Mouse (Mus musculus) embryonic facial prominence, embryonic 10.5 days (tissue): ENCODE measurements at regions not wholly inside any gene's neighbourhood (a gene's known extent, or its start where the extent isn't known, plus 50 kb on each side); places are given as distances from the start of the nearest gene placed in this dataset.

Source experiments
- DNase-seq: peaks from one replicate; pipeline ENCODE4 v3.0.0-alpha.2; 2017; ENCODE audit warnings: low spot score
- H3K27ac ChIP-seq: fragments of 300-500 bp; sonication (generic); replicated peaks from 2 replicates; pipeline ENCODE4 v1.5.1; 2016; ENCODE audit warnings: mild to moderate bottlenecking
- H3K27me3 ChIP-seq: fragments of 300-500 bp; sonication (generic); replicated peaks from 2 replicates; pipeline ENCODE4 v1.6.1; 2016; ENCODE audit warnings: low read depth, mild to moderate bottlenecking; ENCODE audit not compliant: poor library complexity, severe bottlenecking
- H3K36me3 ChIP-seq: fragments of 300-500 bp; sonication (generic); replicated peaks from 2 replicates; pipeline ENCODE4 v1.6.1; 2016; ENCODE audit warnings: mild to moderate bottlenecking, moderate library complexity
- H3K4me1 ChIP-seq: fragments of 300-500 bp; sonication (generic); 2 replicates; pipeline ENCODE4 v1.6.1; 2016
- H3K4me3 ChIP-seq: fragments of 300-500 bp; sonication (generic); 2 replicates; pipeline ENCODE4 v1.5.1; 2016; ENCODE audit warnings: mild to moderate bottlenecking, moderate library complexity
- H3K9me3 ChIP-seq: fragments of 300-500 bp; sonication (generic); 2 replicates; pipeline ENCODE4 v1.6.1; 2016; ENCODE audit warnings: mild to moderate bottlenecking
- WGBS: fragments of 180-500 bp; shearing (Covaris S2); methylation state at CpG from one replicate; pipeline ENCODE4 v1.1.7; 2016; 5-methylcytosine and 5-hydroxymethylcytosine counted together

DNA sequence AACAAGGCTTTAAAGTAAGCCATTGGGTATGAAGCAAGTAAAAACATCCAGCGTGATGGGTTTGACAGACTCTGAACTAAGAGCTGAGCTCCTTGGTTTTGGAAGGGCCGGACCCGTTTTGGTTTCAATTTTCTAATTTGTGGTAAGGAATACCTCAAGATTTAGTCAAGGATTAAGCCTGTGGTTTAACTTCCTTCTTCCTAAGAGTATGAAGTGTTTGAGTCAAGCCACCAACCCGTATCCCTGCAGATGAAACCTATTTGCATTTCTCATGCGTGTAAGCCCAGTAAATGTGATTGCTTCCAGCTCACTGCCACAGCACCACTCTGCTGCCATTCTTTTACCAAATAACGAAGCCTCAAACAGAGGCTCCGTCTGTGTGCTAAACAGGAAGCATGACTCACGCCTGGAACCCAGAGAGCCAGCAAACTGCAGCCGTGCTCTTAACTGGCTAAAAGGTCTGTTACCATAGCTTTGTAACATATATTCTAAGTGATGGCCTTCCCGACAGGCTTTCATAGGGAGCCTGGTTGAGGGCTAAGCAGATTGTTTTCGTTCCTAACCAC, 149.7 kb downstream of the Etv1 start:
- H3K9me3 ChIP-seq: no peaks in the 10 kb centered on the region
- no peaks in the 10 kb centered on the region for H3K36me3 ChIP-seq
- peak; percentile 53 for DNase-seq
- no peaks in the 10 kb centered on the region for H3K27me3 ChIP-seq
- WGBS: 37% methylated on average over 11 of the region's 11 CpGs
- no peak overlapping the region for H3K4me3 ChIP-seq
- H3K4me1 ChIP-seq: peaks cover 11% of the 10 kb centered on the region; the same call in 1 of the 2 replicates
- peak overlapping the region; percentile 67 for H3K27ac ChIP-seq

DNA sequence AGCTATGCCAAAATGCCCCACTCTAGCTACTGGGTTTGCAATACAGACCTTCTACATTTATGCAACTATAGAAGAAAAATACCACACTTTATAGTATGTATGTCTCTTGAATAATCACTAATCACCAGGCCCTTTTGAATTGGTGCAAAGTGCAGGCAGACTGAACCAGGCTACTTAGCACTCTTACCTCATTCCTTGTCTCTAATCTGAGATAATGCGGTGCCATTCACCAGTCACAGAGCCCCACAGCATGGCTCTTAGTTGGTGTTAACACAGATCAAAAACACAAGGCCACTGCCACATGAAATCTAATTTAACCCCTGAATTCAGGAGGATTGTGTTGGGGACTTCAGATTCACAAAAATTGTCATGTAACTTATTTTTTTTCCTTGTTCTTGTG, 150.5 kb downstream of the Etv1 start:
- H3K36me3 ChIP-seq: no peaks in the 10 kb centered on the region
- H3K4me1 ChIP-seq: peaks cover 11% of the 10 kb centered on the region; the same call in 1 of the 2 replicates
- H3K9me3 ChIP-seq: no peaks in the 10 kb centered on the region
- no peaks in the 10 kb centered on the region for H3K27me3 ChIP-seq
- DNase-seq: no peak
- H3K4me3 ChIP-seq: no peak overlapping the region
- WGBS: 69% methylated on average over 1 of the region's 1 CpGs
- H3K27ac ChIP-seq: no peak overlapping the region

DNA sequence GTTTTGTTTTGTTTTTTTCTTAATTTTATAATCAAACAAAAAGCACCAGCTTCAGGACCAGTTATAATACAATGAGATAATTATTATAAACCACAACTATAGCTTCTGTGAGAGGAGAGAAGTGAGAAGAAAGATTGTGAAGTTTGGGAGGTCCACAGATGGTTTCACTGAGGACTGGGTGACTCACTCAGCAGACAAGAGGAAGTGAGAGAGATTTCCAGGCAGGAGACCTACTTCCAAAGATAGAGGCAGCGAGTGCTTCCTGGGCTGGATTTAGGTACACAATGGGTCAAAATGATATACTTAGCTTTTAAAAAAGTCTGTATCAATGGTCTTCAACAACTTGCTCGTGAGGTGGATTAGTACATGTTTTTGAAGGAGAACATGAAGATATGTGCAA, 152.6 kb downstream of the Etv1 start:
- Histone ChIP-seq H3K4me1 (peaks cover 11% of the 10 kb centered on the region; the same call in 1 of the 2 replicates), H3K9me3 (no peaks in the 10 kb centered on the region), H3K4me3 (no peak overlapping the region), H3K27ac (no peak overlapping the region), H3K27me3 (no peaks in the 10 kb centered on the region), H3K36me3 (no peaks in the 10 kb centered on the region)
- WGBS: 79% methylated on average over 2 of the region's 2 CpGs
- no peak for DNase-seq

DNA sequence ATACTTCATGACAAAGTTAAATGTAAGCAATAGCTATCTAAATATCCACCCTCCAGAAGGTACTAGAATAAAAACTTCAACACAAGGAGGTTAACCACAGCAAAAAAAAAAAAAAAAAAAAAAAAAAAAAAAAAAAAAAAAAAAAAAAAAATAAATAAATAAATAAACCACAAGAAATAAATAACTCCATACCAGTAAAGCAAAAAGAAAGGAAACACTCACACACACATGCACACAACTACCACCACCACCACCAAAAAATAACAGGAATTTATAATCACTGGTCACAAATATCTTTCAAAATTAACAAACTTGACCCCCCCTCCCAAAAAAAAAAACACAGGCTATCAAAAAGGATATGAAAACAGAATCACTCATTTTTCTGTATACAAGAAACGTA, 180.4 kb downstream of the Etv1 start:
- no peak overlapping the region for H3K4me3 ChIP-seq
- DNase-seq: no peak
- no peaks in the 10 kb centered on the region for H3K27me3 ChIP-seq
- no peaks in the 10 kb centered on the region for H3K4me1 ChIP-seq
- H3K9me3 ChIP-seq: no peaks in the 10 kb centered on the region
- WGBS: 74% methylated on average over 1 of the region's 1 CpGs
- H3K27ac ChIP-seq: no peak overlapping the region
- no peaks in the 10 kb centered on the region for H3K36me3 ChIP-seq

DNA sequence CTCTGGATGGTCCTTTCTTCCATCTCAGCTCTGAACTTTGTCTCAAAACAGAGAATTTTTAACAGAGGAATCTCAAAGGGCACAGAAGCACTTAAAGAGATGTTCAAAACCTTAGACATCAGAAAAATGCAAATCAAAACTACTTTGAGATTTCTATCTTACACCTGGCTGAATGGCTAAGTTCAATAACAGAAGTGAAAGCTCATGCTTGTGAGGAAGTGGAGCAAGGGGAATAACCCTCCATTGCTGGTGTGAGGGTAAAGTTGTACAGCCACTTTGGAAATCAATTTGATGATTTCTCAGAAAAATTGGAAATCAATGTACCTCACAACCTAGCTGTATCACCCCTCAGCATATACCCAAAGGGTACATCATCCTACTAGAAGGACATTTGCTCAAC, 183.1 kb downstream of the Etv1 start:
- Histone ChIP-seq H3K4me1 (no peaks in the 10 kb centered on the region), H3K4me3 (no peak overlapping the region), H3K36me3 (no peaks in the 10 kb centered on the region), H3K27me3 (no peaks in the 10 kb centered on the region), H3K9me3 (no peaks in the 10 kb centered on the region), H3K27ac (no peak overlapping the region)
- no peak for DNase-seq

DNA sequence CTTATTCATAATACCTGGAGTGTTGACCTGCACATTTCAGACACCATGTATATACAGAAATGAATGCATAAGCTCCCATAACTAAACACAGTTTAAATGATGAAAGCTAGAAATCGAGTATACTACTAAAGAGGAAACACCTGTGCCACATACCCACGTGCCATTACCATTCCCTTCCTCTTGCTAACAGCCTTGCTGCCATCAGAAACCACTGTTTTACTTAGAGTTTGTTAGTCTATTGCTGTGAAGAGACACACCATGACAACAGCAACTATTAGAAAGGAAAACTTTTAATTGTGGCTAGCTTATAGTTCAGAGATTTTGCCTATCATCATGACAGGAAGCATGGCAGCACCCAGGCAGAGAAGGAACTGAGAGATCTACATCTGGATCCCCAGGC, 191.2 kb downstream of the Etv1 start:
- WGBS: 70% methylated on average over 2 of the region's 2 CpGs
- H3K27ac ChIP-seq: no peak overlapping the region
- H3K4me1 ChIP-seq: no peaks in the 10 kb centered on the region

DNA sequence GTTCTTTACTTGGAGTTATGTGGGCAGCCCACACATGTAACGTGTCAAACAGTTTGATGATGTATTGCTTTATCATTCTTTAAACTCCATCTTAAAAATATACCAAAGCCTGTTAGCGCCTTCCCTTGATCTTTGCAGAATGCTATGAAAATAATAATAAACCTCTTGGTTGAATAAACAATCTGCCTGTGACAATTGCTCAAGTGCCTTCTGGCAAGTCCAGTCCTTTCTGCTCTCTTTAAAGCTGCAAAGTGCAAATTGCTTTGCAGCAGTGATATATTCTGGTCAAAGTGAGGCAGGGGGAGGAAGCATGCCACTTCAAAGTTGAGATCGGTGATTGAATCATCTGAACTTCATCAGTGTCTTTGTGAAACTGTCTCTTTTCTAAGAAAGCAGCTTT, 193.0 kb downstream of the Etv1 start:
- no peaks in the 10 kb centered on the region for H3K4me1 ChIP-seq
- no peaks in the 10 kb centered on the region for H3K27me3 ChIP-seq
- whole genome bisulfite sequencing: 83% methylated on average over 3 of the region's 3 CpGs
- no peak for DNase-seq
- no peak overlapping the region for H3K27ac ChIP-seq
- no peak overlapping the region for H3K4me3 ChIP-seq
- no peaks in the 10 kb centered on the region for H3K36me3 ChIP-seq
- H3K9me3 ChIP-seq: no peaks in the 10 kb centered on the region

More for the DNA sequence above, 191.2 kb downstream of the Etv1 start:
- Histone ChIP-seq H3K9me3 (no peaks in the 10 kb centered on the region), H3K27me3 (no peaks in the 10 kb centered on the region), H3K36me3 (no peaks in the 10 kb centered on the region), H3K4me3 (no peak overlapping the region)
- no peak for DNase-seq

DNA sequence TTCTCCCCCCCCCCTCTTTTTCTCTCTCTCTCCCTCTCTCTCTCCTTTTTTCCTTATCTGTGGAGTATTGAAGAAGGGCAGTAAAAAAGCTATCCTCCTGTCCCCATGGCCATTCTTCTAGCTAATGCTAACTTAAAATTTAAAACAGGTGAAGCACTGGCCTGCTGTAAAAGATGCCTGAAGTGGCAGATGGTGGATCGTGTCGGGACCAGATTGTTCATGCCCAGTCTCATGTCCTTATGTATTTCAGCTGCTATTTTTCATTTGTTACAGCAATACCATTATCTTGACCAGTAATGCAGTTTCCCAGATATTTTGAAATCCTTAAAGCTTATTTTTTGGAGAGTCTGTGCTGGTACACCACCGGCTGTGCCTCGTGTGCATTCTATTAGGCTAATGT, 196.3 kb downstream of the Etv1 start:
- WGBS: 84% methylated on average over 4 of the region's 4 CpGs
- H3K27me3 ChIP-seq: no peaks in the 10 kb centered on the region
- DNase-seq: no peak
- H3K4me1 ChIP-seq: no peaks in the 10 kb centered on the region
- no peaks in the 10 kb centered on the region for H3K9me3 ChIP-seq
- H3K27ac ChIP-seq: no peak overlapping the region
- H3K4me3 ChIP-seq: no peak overlapping the region
- no peaks in the 10 kb centered on the region for H3K36me3 ChIP-seq

DNA sequence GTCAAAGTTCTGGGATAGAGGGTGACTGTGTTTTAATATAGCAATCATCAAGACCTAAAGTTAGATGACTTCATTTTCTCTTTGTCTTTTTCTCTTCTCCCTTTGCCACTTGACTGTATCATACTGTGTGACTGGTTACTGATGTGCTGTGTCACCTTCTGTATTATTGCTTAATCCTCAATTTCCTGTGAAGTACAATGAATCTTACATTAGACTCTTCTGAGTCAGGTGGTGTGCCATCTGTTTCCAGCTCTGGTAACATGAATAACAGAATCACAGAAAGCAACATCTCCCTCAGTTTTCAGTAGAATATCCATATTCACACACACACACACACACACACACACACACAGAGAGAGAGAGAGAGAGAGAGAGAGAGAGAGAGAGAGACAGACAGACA, 203.2 kb downstream of the Etv1 start:
- no peaks in the 10 kb centered on the region for H3K27me3 ChIP-seq
- no peaks in the 10 kb centered on the region for H3K9me3 ChIP-seq

DNA sequence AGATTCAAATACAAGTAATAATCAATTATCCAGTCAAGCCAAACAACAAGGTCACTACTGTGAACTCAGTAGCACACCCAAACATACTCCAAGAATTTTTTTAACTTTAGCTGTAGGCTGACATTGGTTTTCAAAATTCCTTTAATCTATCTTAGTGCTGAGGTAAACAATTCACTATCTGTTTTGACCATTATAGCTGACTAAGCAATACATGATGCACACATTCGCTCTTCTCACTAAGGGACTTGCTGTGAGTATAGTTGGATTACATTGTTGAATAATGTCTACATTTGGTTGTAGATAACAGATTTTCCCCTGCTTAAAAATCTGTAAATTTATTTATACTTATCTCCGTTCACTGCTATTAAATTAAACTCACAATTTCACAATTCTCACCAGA, 206.7 kb downstream of the Etv1 start:
- DNase-seq: no peak
- Histone ChIP-seq H3K9me3 (no peaks in the 10 kb centered on the region), H3K27ac (no peak overlapping the region), H3K27me3 (no peaks in the 10 kb centered on the region), H3K4me1 (no peaks in the 10 kb centered on the region), H3K4me3 (no peak overlapping the region), H3K36me3 (no peaks in the 10 kb centered on the region)
- 93% methylated on average over 2 of the region's 2 CpGs for WGBS

More for the DNA sequence above, 203.2 kb downstream of the Etv1 start:
- no peak overlapping the region for H3K4me3 ChIP-seq
- H3K27ac ChIP-seq: no peak overlapping the region
- no peak for DNase-seq
- no peaks in the 10 kb centered on the region for H3K4me1 ChIP-seq
- no peaks in the 10 kb centered on the region for H3K36me3 ChIP-seq

DNA sequence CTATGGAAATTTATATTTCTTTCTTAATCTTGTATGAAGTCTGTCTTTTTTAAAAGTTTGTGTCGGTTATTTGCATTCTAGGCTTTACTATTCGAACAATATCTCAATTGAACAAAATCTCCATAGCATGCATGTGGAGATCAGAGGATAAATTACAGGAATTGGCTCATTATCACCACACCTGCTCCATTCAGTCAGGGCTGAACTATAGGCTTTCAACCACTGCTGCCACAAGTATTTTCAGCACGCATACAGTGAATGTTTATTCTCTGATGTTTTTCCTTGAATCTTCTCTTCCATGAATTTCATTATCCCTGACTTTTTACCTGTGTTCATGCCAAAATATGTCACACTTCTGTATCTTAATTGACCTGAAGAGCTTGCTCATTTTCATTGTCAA, 207.2 kb downstream of the Etv1 start:
- H3K4me1 ChIP-seq: no peaks in the 10 kb centered on the region
- no peak overlapping the region for H3K4me3 ChIP-seq
- no peaks in the 10 kb centered on the region for H3K36me3 ChIP-seq
- no peak overlapping the region for H3K27ac ChIP-seq
- 85% methylated on average over 3 of the region's 3 CpGs for WGBS
- DNase-seq: no peak
- no peaks in the 10 kb centered on the region for H3K27me3 ChIP-seq
- H3K9me3 ChIP-seq: no peaks in the 10 kb centered on the region

DNA sequence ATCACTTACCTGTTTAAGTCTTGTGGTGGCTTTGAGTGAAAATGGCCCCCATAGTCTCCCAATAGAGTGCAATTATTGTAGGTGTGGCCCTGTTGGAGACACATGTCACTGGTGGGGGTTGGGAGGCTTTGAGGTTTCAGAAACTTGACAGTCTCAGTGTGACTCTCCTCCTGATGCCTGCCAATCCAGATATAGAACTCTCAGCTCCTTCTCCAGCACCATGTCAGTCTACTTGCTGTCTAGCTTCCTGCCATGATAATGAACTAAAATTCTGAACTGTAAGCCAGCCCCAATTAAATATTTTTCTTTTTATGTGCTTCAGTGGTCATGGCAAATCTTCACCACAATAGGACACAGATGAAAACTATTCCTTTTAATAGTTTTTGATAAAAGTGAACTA, 208.1 kb downstream of the Etv1 start:
- Histone ChIP-seq H3K27ac (no peak overlapping the region), H3K4me3 (no peak overlapping the region), H3K4me1 (no peaks in the 10 kb centered on the region), H3K36me3 (no peaks in the 10 kb centered on the region), H3K9me3 (no peaks in the 10 kb centered on the region), H3K27me3 (no peaks in the 10 kb centered on the region)
- no peak for DNase-seq

DNA sequence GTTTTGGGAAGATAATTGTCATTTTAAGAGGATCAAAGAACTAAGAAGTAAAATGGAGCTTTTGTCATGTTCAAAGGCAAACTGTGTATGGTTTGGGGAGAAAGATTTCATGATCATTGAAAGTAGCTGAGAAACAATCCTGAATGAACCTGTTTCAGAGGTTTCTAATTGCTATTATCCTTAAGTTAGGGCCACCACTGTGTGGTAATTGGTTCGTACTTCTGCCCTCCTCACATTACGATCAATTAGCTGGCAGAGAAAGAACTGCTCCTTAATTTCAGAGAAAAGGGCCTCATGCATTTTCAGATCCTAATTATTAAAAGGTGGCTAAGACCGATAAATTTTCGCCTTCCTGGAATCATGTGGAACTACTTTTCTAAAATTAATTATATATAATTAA, 208.6 kb downstream of the Etv1 start:
- H3K36me3 ChIP-seq: no peaks in the 10 kb centered on the region
- no peaks in the 10 kb centered on the region for H3K4me1 ChIP-seq
- H3K27ac ChIP-seq: no peak overlapping the region
- no peaks in the 10 kb centered on the region for H3K27me3 ChIP-seq
- H3K9me3 ChIP-seq: no peaks in the 10 kb centered on the region
- 50% methylated on average over 4 of the region's 4 CpGs for WGBS
- no peak for DNase-seq
- H3K4me3 ChIP-seq: no peak overlapping the region

DNA sequence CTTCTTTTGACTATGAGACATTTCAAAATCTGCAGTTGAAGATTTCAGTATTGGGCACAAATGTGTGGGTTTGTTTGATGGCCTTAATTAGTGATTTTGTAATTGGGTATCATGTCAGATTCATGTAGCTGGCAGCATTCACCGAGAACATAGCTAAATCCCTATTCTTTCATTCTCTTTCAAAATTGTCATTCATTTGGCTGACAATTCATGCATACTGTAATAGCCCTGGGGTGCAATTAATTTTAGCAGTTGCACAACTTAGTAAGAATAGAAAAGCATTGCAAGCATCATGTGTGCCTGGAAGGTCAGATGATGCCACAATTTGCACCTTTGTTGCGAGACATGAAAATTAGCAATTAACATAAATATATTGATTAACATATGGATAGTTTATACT, 248.0 kb downstream of the Etv1 start:
- no peak for DNase-seq
- Histone ChIP-seq H3K9me3 (no peaks in the 10 kb centered on the region), H3K36me3 (no peaks in the 10 kb centered on the region), H3K27ac (no peak overlapping the region), H3K4me3 (no peak overlapping the region), H3K4me1 (no peaks in the 10 kb centered on the region), H3K27me3 (no peaks in the 10 kb centered on the region)
- 90% methylated on average over 2 of the region's 2 CpGs for WGBS
